Mouse (Mus musculus) embryo, embryonic 11.5 days (tissue): ENCODE data around the gene 1700034J05Rik.
A peak's percentile ranks its signal among the peaks of the same experiment; 100 is the strongest.

ENCODE experiments used
- DNase-seq: peaks from one replicate; pipeline ENCODE4 v3.0.0-alpha.2; 2012; ENCODE audit warnings: low read depth, low spot score

Gene 1700034J05Rik

DNA sequence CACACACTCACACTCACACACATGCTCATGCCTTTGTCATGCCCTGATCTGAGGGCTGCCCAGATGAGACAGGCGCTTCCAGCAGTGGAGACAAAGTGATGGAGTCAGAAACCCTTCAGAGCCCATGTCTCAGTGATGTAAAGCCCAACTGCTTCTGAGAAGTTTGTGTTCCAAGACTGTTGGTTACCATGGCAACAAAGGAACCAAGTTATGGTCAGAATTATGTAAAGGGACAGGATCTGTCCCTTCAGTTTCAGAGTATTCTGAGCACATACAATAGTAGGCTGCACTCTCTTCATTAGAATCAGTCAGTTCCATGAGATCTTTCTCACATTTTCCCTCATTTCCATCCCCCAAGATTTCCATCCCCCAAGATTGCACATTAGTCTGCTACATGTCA, at the start of gene 1700034J05Rik:
TSS of gene 1700034J05Rik (minus strand) at position 165 of the 400 bp plus-strand sequence.
- DNase-seq = no peak

DNA sequence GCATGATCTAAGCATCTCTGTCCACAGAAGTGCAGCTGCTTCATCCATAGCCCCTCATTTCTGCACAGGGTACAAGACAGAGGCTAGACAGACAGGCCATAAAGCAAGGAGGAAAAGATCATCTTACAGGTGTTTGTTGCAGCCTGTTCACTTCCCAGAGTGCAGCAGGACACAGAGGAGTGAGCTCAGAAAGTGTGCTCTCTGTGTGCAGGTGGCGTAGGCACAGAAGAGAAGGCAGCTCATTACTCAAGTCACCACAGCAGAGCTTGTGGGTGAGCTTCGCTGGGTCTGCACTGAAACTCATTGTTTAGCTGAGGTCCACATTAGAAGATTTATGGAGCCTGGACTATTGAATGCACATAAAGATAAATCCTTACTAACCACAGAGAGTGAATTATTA, 45.5 kb upstream of the 1700034J05Rik start:
- DNase-seq = no peak

DNA sequence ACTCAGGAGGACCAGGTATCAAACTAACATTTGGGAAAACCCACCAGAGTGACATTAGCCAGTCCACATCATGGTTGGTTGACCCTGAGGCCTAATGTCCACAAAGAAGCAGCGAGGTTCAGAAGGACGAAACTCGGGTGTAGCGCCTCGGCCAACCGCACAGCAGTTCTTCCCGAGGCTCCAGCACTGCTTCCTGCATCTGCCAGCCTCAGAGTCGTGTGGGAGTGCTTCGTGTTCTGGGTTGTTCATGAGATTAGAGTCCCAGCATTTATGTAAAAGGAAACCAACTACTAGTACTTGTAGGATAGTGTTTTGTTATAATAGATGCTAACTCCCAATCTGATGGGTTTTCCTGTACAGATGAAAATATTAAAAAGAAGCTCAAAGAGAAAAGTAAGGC, 45.1 kb upstream of the 1700034J05Rik start:
- DNase-seq = no peak

DNA sequence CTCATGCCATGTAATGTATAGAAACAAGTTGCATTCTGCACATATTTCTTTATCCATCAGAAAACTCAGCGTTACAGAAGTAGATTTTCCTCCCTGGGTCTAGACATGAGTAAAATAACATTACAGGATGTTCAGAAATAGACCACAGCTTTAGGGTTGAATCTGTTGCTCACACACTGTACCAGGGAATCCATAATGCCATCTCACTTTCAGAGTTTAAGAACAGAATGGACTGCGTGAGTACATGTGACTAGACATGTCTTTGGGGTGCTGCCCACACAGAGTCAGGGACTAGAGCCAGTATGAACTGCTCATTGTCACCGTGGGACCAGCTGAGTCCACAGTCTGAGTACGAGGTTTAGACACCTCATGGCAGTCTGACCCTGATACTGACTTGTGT, 44.5 kb upstream of the 1700034J05Rik start:
- DNase-seq = no peak

DNA sequence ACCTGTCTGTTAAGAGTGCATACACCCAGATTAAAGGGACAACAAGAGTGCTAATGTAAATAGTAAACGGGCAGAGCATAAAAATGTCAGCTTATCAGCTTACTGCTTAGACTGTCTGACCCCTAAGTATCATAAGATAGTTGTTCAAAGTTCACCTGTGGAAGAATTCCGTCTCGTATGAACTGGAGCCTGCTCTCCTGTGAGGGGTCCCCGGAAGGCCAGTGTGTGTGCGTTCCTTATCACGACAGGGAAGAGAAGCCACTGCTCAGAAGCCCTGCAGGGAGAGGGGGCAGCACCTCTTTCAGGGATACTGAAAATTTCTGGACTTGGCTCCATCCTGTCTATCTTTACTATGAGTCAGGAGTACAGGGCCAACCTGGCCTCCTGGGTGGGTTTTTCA, 42.8 kb upstream of the 1700034J05Rik start:
- no peak for DNase-seq

DNA sequence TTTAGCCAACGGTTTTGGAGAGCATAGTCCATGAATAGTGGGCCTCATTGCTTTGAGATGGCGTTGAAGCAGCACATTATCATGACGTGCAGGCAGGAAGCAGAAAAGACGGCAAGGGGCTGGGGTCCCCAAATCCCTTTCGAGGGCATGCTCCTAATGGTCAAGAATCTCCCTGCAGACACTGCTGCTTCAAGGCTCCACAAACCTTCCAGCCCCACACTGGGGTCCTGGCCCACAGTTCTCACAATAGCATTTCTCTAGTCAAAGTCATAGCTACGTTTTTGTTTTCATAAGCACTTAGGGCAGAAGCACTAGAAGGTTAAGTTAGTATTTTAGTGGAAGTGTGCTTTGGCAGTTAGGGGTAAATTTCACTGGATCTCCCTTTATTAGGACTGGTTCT, 41.7 kb upstream of the 1700034J05Rik start:
- no peak for DNase-seq

DNA sequence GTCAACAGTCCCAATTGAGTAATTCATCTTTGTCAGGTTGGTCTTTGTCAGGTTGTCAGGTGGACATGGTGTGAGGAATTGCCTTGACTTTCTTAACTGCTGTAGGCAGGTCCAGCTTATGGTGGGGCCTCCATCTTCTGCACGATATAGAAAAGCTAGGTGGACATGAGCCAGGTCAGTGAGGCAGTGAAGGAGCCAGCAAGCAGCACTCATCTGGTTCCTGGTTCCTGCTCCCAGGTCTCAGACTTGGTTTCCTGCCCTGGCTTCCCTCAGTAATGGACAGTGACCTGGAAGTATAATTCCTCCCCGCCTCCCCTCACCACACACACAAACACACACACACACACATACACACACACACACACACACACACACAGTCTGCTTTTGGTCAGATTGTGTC, 41.2 kb upstream of the 1700034J05Rik start:
- no peak for DNase-seq

DNA sequence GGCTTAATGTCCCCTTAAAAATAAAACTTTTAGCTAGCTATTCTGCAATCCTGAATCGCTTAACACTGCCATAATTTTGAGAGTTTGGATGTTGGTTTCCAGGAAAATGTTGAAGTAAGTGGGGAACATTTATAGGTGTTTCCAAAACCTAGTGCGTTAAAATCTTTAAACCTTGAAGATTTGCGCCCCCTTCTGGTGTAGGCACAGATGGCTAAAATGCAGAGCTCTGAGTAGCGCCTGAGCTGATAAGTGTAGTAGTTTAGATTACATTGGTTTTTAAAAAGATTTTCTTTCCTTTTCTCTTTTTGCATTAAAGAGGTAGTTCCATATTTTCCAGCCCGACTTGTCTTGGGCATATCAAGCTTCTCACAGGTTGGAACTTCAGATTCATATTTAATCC, 40.0 kb upstream of the 1700034J05Rik start:
- DNase-seq = peak; percentile 44

DNA sequence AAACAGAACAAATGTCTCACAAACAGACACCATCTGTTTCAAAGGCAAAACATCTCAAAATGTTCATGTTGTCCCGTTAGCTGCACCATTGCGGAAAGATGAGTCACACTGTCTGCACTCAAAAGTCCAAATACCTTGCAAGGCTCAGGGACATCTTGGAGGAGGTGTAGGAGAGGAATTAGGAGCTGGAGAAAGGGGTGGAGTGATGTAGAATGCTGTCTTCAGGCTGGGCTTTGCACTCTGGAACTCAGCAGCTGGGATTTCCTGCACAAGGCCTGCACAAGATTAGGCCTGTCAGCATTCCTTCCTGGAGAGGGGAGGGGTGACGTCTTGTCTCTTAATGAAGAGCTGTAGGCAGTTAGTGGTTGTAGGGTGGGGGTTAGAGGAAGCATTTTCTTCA, 30.3 kb upstream of the 1700034J05Rik start:
- DNase-seq = no peak

DNA sequence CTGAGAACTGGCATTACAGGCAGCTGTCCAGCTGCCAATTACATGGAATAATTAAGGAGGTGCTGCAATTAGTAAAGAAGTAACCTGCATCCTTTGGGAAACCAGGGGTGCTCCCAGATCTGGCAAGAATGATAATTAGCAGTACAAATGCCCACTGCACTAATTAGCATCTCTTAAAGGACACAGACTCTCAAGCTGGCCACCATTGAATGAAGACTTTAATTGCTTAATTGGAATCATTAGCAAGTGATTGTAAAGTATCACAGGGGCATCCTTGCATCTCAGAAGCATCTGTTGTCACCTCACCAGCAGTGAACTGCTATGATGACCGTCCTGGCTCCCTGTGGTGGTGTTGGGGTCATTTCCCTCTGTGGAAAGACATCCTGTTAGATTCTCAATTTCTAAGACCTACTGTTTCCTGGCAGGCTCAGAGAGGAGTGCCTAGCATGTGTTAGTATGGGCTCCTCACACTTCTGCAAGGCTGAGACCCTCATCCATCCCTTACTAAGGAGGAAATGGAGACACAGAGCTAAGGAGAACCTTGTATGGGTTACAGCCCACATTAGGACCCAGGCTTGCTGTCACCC, 27.1 kb upstream of the 1700034J05Rik start:
- no peak for DNase-seq

DNA sequence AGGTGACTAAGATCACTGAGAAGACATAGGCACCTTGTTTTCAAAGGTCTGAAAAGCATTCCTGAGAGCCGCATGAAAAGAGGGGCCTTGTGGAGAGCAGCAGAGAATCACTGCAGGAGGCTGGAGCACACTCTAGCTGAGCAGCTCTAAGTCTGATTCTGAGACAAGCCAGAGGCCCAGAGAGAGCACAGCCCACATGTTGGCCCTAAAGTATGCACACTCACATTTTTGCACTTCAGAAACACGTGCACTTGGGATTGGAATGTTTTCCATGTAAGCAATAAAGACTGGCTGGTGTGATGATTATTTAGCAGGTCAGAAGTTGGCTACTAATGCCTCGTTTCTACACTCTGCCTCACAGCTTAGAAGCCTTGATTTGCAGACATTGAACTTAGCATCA, 25.7 kb upstream of the 1700034J05Rik start:
- DNase-seq = no peak

DNA sequence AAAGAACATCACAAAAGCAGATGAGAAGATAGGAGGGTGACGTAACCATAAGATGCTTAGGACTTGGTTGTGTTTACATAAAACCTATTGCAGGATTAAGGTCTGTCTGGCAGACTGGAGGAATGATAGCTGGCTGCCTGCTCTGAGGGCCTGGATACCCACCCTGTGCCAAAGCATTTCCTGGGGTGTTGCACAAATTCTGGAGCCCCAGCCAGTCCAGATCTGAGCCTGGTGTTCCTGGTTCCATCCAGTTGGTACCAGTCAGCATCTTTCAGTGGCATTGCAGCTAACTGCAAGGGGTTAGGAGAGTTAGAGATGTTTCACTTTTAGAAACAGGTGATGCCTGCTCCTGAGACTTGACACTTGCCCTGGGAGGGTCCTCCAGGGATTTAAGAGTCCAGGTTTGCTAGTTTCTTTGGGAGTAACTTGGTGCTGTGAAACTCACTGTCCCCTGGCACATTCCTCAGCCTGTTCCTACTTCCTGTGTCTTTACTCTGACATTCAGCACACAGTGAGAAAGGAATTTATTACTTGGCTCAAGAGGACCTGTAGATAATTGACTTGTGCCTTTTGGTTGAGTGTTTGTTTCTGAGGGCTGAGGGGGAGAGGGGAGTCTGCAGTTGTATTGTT, 25.0 kb upstream of the 1700034J05Rik start:
- DNase-seq = no peak

DNA sequence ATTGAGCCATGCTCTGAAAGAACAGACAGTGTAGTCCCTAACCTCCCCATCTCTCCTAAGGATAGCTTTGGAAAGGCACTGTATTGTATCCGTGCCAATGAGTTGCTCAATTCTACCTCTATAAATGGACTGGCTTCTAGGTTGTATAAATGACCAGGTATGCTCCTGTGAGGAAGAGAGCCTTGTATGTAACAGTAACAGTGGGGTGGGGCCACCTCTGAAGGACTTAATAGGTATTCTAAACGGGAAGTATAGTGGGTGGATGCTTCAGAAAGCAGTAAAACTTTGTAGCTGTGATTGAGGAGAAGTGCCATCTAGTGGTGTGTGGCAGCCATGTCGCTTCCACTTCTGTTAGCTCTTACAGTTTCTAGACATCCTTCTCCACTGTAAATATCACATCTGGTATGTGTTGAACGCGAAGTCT, 24.5 kb upstream of the 1700034J05Rik start:
- no peak for DNase-seq

DNA sequence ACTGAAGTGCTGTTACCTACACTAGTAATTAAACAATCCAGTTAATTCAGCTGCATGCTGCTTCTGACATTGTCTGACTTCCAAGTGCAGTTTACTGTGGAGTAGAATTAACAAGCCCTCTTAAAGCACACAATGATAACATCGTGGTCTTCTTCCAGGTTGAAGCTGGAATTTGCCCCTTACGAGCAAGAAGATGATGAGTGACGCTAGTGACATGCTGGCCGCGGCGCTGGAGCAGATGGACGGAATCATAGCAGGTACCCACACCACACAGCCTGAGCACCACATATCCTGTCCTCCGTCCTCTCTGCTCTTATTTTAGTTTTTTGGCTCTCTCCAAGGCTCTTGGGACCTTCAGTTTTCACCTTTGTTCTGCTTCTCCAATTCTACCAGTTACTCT, 22.2 kb upstream of the 1700034J05Rik start:
- DNase-seq = no peak

DNA sequence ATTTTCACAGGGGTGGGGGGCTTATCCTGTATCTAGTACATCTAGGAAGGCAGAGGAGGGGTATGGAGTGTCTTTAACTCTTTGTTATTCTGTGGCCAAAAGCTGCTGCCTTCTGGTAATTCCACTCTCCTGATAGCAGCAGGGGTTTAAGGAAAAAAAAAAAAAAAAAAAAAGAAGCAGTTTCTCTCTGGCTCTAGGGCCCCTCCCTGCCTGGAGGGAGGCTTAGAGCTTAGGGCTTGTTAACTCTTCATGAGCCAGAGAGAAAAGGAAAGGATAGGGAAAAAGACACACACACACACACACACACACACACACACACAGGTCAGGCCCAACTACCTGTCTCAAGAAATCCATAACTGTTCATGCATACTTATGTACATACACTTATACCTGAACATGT, 19.6 kb upstream of the 1700034J05Rik start:
- DNase-seq = no peak

DNA sequence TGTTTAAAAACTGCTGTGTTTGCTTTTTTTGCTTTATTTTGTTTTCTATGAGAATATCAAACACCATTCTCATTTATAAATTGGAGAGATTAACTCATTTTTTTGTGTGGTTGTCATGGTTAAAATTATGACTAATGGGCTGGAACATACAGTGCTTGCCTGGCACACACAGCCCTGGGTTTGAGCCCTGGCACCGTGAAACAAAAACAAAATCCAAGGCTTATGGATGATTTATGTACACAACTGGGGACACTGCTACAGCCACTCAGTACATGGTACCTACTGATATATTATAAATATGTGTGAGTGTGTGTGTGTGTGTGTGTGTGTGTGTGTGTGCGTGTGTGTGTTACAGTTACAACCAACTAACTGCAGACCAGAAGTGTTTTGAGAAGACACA, 19.2 kb upstream of the 1700034J05Rik start:
- no peak for DNase-seq

DNA sequence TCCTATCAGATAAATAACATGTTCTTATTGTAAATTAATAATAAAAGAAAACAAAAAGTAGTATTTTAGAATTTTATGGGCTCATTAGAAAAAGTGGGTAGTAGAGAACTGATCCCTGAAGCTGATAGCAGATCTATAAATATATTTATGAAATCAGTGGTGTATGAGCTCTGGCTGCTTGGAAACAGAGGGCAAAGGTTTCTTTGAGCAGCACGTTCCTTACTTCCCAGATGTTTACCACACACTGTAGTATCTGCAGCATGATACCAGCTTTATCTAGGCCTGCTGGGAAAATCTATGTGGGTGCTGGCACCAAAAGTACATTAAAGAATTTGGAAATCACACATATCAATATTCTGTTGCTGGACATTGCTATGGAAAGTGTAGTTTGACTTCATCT, 18.5 kb upstream of the 1700034J05Rik start:
- no peak for DNase-seq

DNA sequence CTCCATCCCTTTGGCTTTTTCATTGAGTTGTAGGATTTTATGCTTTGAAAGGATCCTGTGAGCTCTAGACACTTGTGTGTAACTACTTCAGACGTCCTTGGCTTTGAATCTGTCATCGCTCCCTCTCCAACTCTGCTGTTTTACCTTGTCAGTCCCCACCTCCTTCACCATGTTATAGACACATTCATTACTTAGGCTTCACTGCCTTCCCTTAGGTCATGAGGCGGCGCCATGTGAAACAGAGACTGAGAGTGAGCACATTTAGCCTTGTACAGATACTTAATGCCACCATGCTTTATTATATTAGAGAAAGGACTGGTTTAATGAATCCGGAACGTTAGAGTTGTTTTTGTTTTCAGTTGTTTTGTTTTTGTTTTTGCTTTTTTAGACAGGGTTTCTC, 17.8 kb upstream of the 1700034J05Rik start:
- DNase-seq = no peak

DNA sequence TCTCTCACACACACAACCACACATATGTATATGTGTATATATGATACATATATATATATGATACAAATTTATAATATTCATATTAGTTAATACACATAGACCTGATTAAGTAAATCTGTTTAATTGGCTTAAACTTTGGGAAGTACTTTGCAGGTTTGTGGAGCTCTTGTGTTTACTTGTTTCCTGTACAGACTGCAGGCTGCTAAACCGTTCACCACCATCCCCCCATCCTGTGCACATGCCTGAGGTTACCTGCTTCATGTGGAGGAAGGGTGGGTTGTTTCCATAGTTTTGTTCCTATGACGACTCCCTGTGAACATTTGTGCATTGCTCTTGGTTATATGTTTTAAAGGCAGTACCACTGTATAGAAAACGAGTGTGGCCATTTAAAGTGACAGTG, 17.1 kb upstream of the 1700034J05Rik start:
- DNase-seq = no peak

DNA sequence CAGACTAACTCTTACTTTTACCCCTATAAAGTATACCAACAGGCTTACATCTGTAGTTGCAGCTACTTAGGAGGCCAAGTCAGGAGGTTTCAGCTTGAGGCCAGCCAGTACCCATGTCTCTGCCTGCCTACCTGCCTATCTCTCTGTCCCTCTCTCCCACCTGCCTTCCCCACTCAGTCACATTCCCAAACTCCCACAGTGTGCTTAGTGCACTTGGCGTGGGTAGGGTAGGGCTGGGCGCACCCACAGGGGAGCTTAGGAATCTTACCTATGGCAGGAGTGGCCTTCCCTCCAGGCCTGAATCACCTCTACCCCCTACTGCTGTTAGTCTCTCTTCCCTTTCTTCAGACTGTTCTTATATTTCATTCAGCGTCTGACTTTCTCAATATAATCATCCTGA, 16.6 kb upstream of the 1700034J05Rik start:
- DNase-seq = no peak

DNA sequence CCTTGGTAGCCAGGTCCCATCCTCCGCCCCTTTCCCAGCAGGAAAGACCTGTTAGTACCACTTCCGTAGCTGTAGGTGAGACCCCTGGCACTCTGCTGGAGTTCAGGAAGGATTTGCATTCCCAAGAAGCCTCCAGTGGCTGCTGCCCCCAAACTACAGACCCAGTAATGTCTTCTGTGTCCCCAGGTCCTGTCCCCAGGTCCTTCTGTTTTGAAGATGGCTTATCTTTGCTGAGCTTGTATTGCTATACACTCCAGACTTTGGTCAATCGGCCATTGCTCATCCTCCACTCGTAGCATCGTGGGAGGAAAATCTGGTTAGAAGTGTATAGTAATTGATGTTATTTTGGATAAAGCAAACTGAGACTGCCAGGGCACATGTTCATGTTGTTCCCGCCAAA, 13.6 kb upstream of the 1700034J05Rik start:
- DNase-seq = no peak

DNA sequence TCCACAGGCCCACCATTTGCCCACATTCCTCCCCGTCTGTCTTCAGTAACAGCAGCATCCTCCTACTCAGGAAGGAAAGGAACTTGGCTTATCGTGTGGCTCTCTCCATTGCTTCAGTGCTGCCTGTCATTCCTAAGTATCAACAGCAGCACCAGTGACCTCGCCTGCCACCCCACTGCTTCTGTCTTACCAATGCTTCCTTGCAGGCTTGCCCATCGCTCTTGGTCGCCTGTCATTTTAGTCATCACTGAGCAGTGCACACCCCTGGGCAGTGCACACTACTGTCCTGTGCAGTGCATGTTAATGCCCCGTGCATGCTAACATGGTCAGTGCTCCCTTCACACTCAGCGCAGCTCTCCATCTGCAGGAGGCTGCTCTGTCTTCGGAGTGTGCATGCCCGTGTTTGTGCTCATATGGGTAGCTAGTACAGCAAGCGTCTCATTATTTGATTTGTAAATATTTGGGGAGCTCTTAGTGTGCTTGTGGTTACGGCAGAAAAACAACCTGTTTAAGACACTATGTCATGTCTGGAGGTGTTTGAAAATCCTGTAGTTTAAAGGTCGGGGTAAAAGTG, 12.3 kb upstream of the 1700034J05Rik start:
- DNase-seq = no peak

DNA sequence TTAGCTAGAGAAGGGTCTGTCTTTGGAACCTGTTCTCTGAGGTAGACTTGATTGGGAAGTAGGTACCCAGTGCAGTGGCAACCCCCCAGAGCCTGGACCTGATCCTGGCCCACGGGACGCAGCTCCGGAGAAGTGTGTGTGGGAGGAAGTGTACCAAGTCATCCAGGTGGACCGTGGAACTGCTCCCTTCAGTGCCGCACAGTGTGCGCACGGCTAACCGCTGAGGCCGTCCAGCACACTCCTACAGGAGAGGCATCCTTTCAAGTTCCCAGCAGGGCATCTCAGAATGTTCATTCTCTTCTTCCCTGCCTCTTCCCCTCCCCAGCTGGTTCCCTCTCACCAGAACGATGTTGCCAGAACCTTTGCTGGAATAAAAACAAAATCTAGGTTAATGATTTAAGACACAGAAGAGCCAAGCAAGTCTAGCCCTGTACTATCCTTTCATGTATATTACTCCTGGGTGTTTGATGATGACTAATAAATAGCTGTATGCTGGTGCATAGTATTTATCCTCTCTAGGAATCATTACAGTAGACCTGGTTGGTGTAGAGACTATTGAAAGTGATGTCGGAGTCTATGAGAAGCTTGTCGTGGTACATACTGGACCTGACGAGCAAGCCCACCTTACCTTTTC, 11.0 kb upstream of the 1700034J05Rik start:
- no peak for DNase-seq
